Mouse (Mus musculus): ENCODE measurements around the gene Actr1a. TPM values are rescaled to one million over a fixed set of nuclear protein-coding genes. Genes with fewer than 3 reads are reported as not detected.
A peak's percentile ranks its signal among the peaks of the same experiment; 100 is the strongest.

The Actr1a gene
- polyA plus RNA-seq, 1 experiment, result 196 TPM

DNA sequence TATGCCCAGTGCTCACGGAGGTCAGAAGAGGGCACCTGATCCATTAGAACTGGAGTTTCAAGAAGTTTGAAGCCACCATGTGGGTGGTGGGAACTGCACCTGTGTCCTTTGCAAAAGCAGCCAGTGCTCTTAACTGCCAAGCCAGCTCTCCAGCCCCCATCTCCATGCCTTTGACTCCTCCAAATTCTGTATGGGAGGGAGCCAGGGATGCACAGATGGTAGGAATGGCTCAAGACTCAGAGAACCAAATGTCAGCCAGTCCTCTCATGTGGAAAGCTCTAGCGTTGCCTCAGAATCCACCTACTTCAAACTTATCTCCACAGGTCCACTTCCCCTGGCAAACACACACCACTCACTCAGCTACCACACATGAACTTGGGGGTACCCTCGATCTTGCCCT lies 61.6 kb downstream of the Actr1a start:
- TF ChIP-seq CTCF (IDR thresholded peaks at IDR 0.05; ENCODE audit: borderline replicate concordance, insufficient read depth, low read depth, low read length) (no peak), POLR2A (IDR thresholded peaks at IDR 0.05; ENCODE audit: borderline replicate concordance, insufficient read depth, low read length) (peak; percentile 6; the same call in 1 of the 2 replicates)
- Histone ChIP-seq H3K4me1 (ENCODE audit: control insufficient read depth, insufficient read depth, low read length) (peaks cover 32% of the 10 kb centered on the region), H3K4me3 (replicated peaks; ENCODE audit: insufficient read depth, low read depth, low read length) (no peak overlapping the region), H3K27me3 (ENCODE audit: control insufficient read depth, insufficient read depth, low read length) (no peaks in the 10 kb centered on the region), H3K27ac (ENCODE audit: insufficient read depth, low read length) (peak overlapping the region; percentile 53)
- DNase-seq, result peak; percentile 76 to 88
- WGBS, result 15% methylated on average over 3 of the region's 3 CpGs

DNA sequence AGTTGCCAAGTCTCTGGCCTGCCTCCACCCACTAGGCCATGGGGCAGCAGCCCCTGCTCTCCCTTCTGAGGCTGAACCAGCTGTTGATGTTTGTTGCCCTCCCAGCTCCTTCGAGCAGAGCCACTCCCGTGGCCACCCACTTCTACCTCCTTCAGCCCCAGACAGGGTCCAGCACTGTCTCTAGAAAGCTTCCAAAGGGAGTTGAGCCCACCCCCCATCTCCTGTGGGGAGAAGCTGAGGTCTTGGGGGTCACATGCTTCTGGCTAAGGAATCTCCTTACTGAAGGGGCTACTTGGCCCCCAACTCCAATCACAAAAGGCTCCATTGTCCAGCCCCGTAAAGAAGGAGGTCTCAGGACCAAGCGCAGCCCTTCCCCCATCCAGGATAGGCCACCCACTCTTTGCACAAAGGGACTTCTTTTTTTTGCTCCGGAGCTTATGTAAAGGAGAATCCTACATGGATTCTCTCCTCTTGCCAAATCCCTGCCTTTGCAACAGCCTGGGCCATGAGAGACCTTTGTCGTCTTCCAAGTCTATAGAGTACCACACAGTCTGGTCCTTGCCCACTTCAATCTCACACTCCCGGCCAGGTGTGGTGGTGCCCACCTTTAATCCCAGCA lies 62.7 kb downstream of the Actr1a start:
- Histone ChIP-seq H3K4me1 (ENCODE audit: control insufficient read depth, insufficient read depth, low read length) (peaks cover 32% of the 10 kb centered on the region), H3K4me3 (replicated peaks; ENCODE audit: insufficient read depth, low read depth, low read length) (no peak overlapping the region), H3K27me3 (ENCODE audit: control insufficient read depth, insufficient read depth, low read length) (no peaks in the 10 kb centered on the region), H3K27ac (ENCODE audit: insufficient read depth, low read length) (peak overlapping the region; percentile 51; the same call in 1 of the 2 replicates)
- 23% methylated on average over 7 of the region's 7 CpGs for WGBS
- TF ChIP-seq POLR2A (IDR thresholded peaks at IDR 0.05; ENCODE audit: borderline replicate concordance, insufficient read depth, low read length) (no peak), CTCF (IDR thresholded peaks at IDR 0.05; ENCODE audit: borderline replicate concordance, insufficient read depth, low read depth, low read length) (no peak)
- DNase-seq, result no peak

DNA sequence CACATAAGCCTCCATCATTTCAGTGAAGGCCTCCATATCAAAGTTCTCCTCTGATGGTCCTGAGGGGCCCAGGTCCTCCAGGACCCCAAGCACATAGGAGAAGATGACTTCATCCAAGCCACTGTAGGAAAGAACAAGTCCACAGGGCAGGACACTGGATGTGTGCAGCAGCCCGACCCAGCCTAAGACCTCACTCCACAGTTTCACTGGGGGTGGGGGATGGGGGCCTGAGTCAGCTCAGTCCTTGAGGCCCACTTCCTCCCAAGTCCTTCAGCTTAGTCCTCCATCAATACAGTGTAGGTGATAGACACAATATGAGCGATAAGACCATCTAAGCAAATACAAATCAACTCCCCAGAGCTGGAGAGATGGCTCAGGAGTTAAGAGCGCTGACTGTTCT lies 63.6 kb downstream of the Actr1a start:
- Histone ChIP-seq H3K4me3 (replicated peaks; ENCODE audit: insufficient read depth, low read depth, low read length) (no peak overlapping the region), H3K27ac (ENCODE audit: insufficient read depth, low read length) (no peak overlapping the region), H3K27me3 (ENCODE audit: control insufficient read depth, insufficient read depth, low read length) (no peaks in the 10 kb centered on the region), H3K4me1 (ENCODE audit: control insufficient read depth, insufficient read depth, low read length) (peaks cover 32% of the 10 kb centered on the region)
- no peak for DNase-seq
- WGBS, result 85% methylated on average over 3 of the region's 3 CpGs
- TF ChIP-seq CTCF (IDR thresholded peaks at IDR 0.05; ENCODE audit: borderline replicate concordance, insufficient read depth, low read depth, low read length) (no peak), POLR2A (IDR thresholded peaks at IDR 0.05; ENCODE audit: borderline replicate concordance, insufficient read depth, low read length) (0 out of 2 replicates have a peak, but pooled peaks have one; percentile 9)

DNA sequence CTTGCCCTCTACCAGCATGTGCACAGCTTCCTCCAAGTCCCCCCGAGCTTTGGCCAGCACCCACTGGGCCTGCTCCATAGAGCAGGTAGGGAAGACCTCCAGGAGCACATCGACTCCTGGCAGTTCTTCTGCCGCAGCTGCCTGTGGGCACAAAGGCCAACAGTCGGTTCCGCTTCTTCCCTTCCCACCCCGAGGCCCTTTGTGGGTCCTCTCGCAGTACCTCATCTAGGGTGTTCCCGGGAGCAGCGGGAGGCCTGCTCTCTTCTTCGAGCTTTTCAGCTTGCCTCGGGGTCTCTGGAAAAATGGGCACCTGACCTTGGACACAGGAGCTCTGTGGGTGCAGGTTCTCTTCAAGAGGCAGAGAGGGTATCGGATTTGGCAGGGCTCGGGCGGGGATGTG lies 64.2 kb downstream of the Actr1a start:
- Histone ChIP-seq H3K27ac (ENCODE audit: insufficient read depth, low read length) (no peak overlapping the region), H3K27me3 (ENCODE audit: control insufficient read depth, insufficient read depth, low read length) (no peaks in the 10 kb centered on the region), H3K4me3 (replicated peaks; ENCODE audit: insufficient read depth, low read depth, low read length) (no peak overlapping the region), H3K4me1 (ENCODE audit: control insufficient read depth, insufficient read depth, low read length) (peaks cover 32% of the 10 kb centered on the region)
- TF ChIP-seq CTCF (IDR thresholded peaks at IDR 0.05; ENCODE audit: borderline replicate concordance, insufficient read depth, low read depth, low read length) (no peak), POLR2A (IDR thresholded peaks at IDR 0.05; ENCODE audit: borderline replicate concordance, insufficient read depth, low read length) (no peak)
- WGBS, result 78% methylated on average over 14 of the region's 14 CpGs
- no peak for DNase-seq

DNA sequence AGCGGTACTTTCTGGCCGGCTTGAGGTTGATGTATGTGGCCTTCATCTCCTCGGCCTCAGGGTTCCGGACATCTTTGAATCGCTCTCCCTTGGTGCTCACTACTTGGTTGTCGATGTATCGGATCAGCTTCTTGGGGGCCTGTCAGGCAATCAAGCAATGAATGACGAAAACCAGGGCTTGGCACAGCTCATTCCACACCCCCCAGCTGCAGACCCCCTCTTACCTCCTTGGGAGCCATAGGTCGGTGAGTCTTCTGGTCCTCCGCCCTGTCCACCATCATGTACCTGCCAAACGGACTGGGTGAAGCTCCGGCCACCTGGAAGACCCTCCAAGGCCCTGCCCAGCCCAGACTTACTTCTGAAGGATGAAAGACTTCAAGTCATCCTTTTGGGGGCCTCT lies 64.9 kb downstream of the Actr1a start:
- TF ChIP-seq CTCF (IDR thresholded peaks at IDR 0.05; ENCODE audit: borderline replicate concordance, insufficient read depth, low read depth, low read length) (no peak), POLR2A (IDR thresholded peaks at IDR 0.05; ENCODE audit: borderline replicate concordance, insufficient read depth, low read length) (no peak)
- WGBS, result 86% methylated on average over 12 of the region's 12 CpGs
- peaks cover 29% of the 10 kb centered on the region for H3K4me1 ChIP-seq (ENCODE audit: control insufficient read depth, insufficient read depth, low read length)
- no peak overlapping the region for H3K27ac ChIP-seq (ENCODE audit: insufficient read depth, low read length)
- H3K4me3 ChIP-seq (replicated peaks; ENCODE audit: insufficient read depth, low read depth, low read length), result no peak overlapping the region
- no peak for DNase-seq
- H3K27me3 ChIP-seq (ENCODE audit: control insufficient read depth, insufficient read depth, low read length), result no peaks in the 10 kb centered on the region

DNA sequence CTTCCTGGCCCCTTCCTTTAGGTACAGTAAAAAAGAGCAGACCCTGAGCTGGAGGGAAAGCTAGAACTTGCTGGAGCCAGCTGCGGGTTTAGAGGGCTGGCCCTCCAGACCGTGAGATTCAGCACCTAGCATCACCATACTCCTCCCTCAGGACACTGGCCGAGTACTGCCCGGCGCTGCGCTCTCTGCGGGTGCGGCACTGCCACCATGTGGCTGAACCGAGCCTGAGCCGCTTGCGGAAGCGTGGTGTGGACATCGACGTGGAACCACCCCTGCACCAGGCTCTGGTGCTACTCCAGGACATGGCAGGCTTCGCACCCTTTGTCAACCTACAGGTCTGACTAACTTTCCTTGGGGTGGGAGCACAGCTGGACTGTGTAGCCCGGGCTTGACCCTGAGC lies 65.6 kb downstream of the Actr1a start:
- peak; percentile 88 to 89 for DNase-seq
- H3K27ac ChIP-seq (ENCODE audit: insufficient read depth, low read length), result no peak overlapping the region
- WGBS, result 4% methylated on average over 16 of the region's 16 CpGs
- TF ChIP-seq CTCF (IDR thresholded peaks at IDR 0.05; ENCODE audit: borderline replicate concordance, insufficient read depth, low read depth, low read length) (peak; percentile 93), POLR2A (IDR thresholded peaks at IDR 0.05; ENCODE audit: borderline replicate concordance, insufficient read depth, low read length) (no peak)
- H3K4me1 ChIP-seq (ENCODE audit: control insufficient read depth, insufficient read depth, low read length), result peaks cover 28% of the 10 kb centered on the region
- H3K4me3 ChIP-seq (replicated peaks; ENCODE audit: insufficient read depth, low read depth, low read length), result peak overlapping the region; percentile 36
- no peaks in the 10 kb centered on the region for H3K27me3 ChIP-seq (ENCODE audit: control insufficient read depth, insufficient read depth, low read length)

DNA sequence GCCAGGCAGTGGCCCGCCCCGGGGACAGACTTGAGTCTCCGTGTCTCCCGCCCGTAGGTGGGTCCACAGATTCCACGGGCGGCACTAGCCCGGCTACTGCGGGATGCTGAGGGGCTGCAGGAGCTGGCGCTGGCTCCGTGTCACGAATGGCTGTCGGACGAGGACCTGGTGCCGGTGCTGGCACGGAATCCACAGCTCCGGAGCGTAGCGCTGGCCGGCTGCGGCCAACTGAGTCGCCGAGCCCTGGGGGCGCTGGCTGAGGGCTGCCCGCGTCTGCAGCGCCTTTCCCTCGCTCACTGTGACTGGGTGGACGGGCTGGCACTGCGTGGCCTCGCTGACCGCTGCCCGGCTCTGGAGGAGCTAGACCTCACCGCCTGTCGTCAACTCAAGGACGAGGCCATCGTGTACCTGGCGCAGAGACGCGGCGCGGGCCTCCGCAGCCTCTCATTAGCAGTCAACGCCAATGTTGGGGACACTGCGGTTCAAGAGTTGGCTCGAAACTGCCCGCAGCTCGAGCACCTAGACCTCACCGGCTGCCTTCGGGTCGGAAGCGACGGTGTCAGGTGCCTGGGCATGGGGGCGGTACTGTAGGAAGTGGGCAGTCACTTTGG lies 66.4 kb downstream of the Actr1a start:
- no peak for TF ChIP-seq CTCF (IDR thresholded peaks at IDR 0.05; ENCODE audit: borderline replicate concordance, insufficient read depth, low read depth, low read length)
- TF ChIP-seq POLR2A (IDR thresholded peaks at IDR 0.05; ENCODE audit: borderline replicate concordance, insufficient read depth, low read length), result no peak

More for the DNA sequence above, 66.4 kb downstream of the Actr1a start:
- H3K27me3 ChIP-seq (ENCODE audit: control insufficient read depth, insufficient read depth, low read length), result no peaks in the 10 kb centered on the region
- WGBS, result under 1% methylated on average over 54 of the region's 54 CpGs
- H3K27ac ChIP-seq (ENCODE audit: insufficient read depth, low read length), result peak overlapping the region; percentile 84
- H3K4me3 ChIP-seq (replicated peaks; ENCODE audit: insufficient read depth, low read depth, low read length), result peak overlapping the region; percentile 76
- peaks cover 27% of the 10 kb centered on the region for H3K4me1 ChIP-seq (ENCODE audit: control insufficient read depth, insufficient read depth, low read length)
- DNase-seq, result no peak

All from cerebellum, adult 2 months (tissue).